Mouse (Mus musculus): ENCODE results near the gene Gm6793. TPM values are rescaled to one million over a fixed set of nuclear protein-coding genes. Genes with fewer than 3 reads are reported as not detected.

Gene Gm6793
- polyA plus RNA-seq, 2 experiments: 0.17 TPM; not detected in 1

DNA sequence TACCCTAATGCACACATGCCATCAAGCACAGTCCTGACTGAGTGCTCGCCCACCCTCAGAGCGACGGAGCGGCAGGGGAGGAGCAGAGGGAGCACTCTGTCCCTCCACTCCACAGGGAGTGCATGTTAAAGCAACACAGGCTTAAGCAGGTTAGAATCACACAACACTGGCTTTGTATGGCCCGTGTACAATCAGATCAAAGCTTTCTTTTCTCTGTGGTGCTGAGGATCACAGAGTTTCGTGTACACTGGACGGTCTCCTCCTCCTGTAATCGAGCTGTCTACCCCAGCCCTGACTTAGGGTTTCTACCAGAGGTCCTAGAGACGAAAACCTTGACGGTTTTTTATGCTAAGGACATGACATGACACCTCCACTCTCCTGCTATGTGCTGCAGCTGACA, 46.3 kb downstream of the Gm6793 start:
- TF ChIP-seq EP300 (IDR thresholded peaks at IDR 0.05; ENCODE audit: low read depth) (no peak), CTCF (IDR thresholded peaks at IDR 0.05; ENCODE audit: low read depth) (no peak)
- DNase-seq (ENCODE audit: low read depth in 3 of 3, low spot score in 3 of 3) (no peak), ATAC-seq (ENCODE audit: insufficient read depth) (no peak)
- no peak overlapping the region for H3K4me3 ChIP-seq (ENCODE audit: insufficient read depth in 1 of 2, low read depth in 2 of 2, low read length in 2 of 2)
- peaks cover 0 to 4% of the 10 kb centered on the region in 2 experiments; a peak in 2 of 4 replicates for H3K4me1 ChIP-seq (replicated peaks; ENCODE audit: control insufficient read depth in 2 of 2, insufficient read depth in 2 of 2, low read length in 1 of 2)
- no peak overlapping the region for H3K4me2 ChIP-seq (ENCODE audit: low read depth)
- no peak overlapping the region for H3K27ac ChIP-seq
- 86% methylated on average over 10 of the region's 10 CpGs for WGBS (ENCODE audit: insufficient replicate concordance)
- H3K9ac ChIP-seq (replicated peaks): no peak overlapping the region
- no peaks in the 10 kb centered on the region for H3K9me3 ChIP-seq (ENCODE audit: control insufficient read depth, low read length)
- peaks cover 2% of the 10 kb centered on the region; the same call in 1 of the 2 replicates for H3K36me3 ChIP-seq (replicated peaks; ENCODE audit: control insufficient read depth, insufficient read depth, low read depth)
- H3K27me3 ChIP-seq (ENCODE audit: control insufficient read depth, insufficient read depth, low read length): no peaks in the 10 kb centered on the region

DNA sequence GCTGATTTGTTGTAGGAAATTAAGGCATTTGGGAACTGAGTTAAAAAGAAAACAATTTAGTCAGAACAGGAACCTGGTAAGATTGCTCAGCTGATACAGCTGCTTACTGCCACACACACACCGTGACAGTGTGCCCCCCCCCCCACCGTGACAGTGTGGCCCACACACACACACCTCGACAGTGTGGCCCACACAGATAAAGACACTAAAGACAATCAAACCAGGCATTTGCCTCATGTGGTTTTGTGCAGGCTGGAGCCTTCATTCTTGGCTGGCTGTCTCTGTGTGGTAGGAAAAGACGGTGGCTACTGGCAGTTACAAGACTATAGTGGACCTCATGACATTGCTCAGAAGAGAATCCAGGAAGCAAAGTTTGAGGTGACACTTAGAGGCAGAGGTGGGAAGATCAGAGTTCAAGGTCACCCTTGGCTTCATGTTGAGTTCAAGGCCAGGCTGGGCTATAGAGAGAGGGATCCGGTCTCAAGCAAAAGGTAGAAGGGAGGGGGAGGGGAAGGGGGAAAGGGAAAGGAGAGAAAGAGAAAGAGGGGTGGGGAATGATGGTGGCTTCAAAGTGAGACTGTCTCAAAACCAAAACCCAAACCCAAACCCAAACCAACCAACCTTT, 47.5 kb downstream of the Gm6793 start:
- ATAC-seq (ENCODE audit: insufficient read depth): peak; percentile 73
- Histone ChIP-seq H3K9ac (replicated peaks) (no peak overlapping the region), H3K36me3 (replicated peaks; ENCODE audit: control insufficient read depth, insufficient read depth, low read depth) (no peaks in the 10 kb centered on the region), H3K27ac (no peak overlapping the region), H3K9me3 (ENCODE audit: control insufficient read depth, low read length) (no peaks in the 10 kb centered on the region), H3K4me2 (ENCODE audit: low read depth) (no peak overlapping the region), H3K4me1 (replicated peaks; ENCODE audit: control insufficient read depth in 2 of 2, insufficient read depth in 2 of 2, low read length in 1 of 2) (peaks cover 0 to 4% of the 10 kb centered on the region in 2 experiments; a peak in 2 of 4 replicates), H3K4me3 (ENCODE audit: insufficient read depth in 1 of 2, low read depth in 2 of 2, low read length in 2 of 2) (no peak overlapping the region), H3K27me3 (ENCODE audit: control insufficient read depth, insufficient read depth, low read length) (no peaks in the 10 kb centered on the region)
- no peak for DNase-seq (ENCODE audit: low read depth in 3 of 3, low spot score in 3 of 3)
- 21% methylated on average over 5 of the region's 5 CpGs for WGBS (ENCODE audit: insufficient replicate concordance)
- TF ChIP-seq EP300 (IDR thresholded peaks at IDR 0.05; ENCODE audit: low read depth): peak; percentile 30; the same call in 1 of the 2 replicates
- no peak for TF ChIP-seq CTCF (IDR thresholded peaks at IDR 0.05; ENCODE audit: low read depth)

GRCm38 (mm10) chr8:111964849-111965561, 49.8 kb downstream of the Gm6793 start:
- Histone ChIP-seq H3K9me3 (ENCODE audit: control insufficient read depth, low read length) (no peaks in the 10 kb centered on the region), H3K4me1 (replicated peaks; ENCODE audit: control insufficient read depth in 2 of 2, insufficient read depth in 2 of 2, low read length in 1 of 2) (peaks cover 0 to 4% of the 10 kb centered on the region in 2 experiments; a peak in 2 of 4 replicates), H3K4me3 (ENCODE audit: insufficient read depth in 1 of 2, low read depth in 2 of 2, low read length in 2 of 2) (no peak overlapping the region), H3K9ac (replicated peaks) (no peak overlapping the region), H3K27ac (no peak overlapping the region), H3K4me2 (ENCODE audit: low read depth) (no peak overlapping the region), H3K27me3 (ENCODE audit: control insufficient read depth, insufficient read depth, low read length) (no peaks in the 10 kb centered on the region), H3K36me3 (replicated peaks; ENCODE audit: control insufficient read depth, insufficient read depth, low read depth) (no peaks in the 10 kb centered on the region)
- TF ChIP-seq CTCF (IDR thresholded peaks at IDR 0.05; ENCODE audit: low read depth): no peak
- no peak for TF ChIP-seq EP300 (IDR thresholded peaks at IDR 0.05; ENCODE audit: low read depth)
- ATAC-seq (ENCODE audit: insufficient read depth): no peak
- DNase-seq (ENCODE audit: low read depth in 3 of 3, low spot score in 3 of 3): no peak
- WGBS (ENCODE audit: insufficient replicate concordance): 66% methylated on average over 7 of the region's 7 CpGs

DNA sequence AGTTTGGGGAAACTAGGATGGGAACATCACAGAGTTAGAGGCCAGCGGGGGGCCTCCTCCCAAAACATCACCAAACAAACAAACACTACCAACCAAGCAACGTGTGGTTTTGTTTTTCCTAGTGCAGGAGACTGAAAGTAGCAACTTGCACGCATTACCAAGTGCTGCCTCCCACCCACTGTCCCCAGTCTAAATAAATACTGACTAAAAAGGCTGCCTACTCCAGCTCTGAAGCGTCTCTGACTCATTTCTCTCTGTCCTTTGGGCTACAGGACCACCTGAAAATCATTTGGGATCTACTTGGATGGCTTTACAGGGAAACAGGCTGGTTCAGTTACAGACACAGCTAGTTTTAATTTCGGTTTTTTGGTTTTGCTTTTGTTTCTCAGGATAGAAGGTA, 50.5 kb downstream of the Gm6793 start:
- Histone ChIP-seq H3K36me3 (replicated peaks; ENCODE audit: control insufficient read depth, insufficient read depth, low read depth) (no peaks in the 10 kb centered on the region), H3K27me3 (ENCODE audit: control insufficient read depth, insufficient read depth, low read length) (no peaks in the 10 kb centered on the region), H3K4me3 (ENCODE audit: insufficient read depth in 1 of 2, low read depth in 2 of 2, low read length in 2 of 2) (no peak overlapping the region), H3K9ac (replicated peaks) (no peak overlapping the region), H3K9me3 (ENCODE audit: control insufficient read depth, low read length) (no peaks in the 10 kb centered on the region), H3K4me2 (ENCODE audit: low read depth) (no peak overlapping the region), H3K27ac (no peak overlapping the region), H3K4me1 (replicated peaks; ENCODE audit: control insufficient read depth in 2 of 2, insufficient read depth in 2 of 2, low read length in 1 of 2) (peaks cover 0 to 4% of the 10 kb centered on the region in 2 experiments; a peak in 2 of 4 replicates)
- 56% methylated on average over 5 of the region's 5 CpGs for WGBS (ENCODE audit: insufficient replicate concordance)
- TF ChIP-seq CTCF (IDR thresholded peaks at IDR 0.05; ENCODE audit: low read depth) (no peak), EP300 (IDR thresholded peaks at IDR 0.05; ENCODE audit: low read depth) (no peak)
- ATAC-seq (ENCODE audit: insufficient read depth): no peak
- no peak for DNase-seq (ENCODE audit: low read depth in 3 of 3, low spot score in 3 of 3)

DNA sequence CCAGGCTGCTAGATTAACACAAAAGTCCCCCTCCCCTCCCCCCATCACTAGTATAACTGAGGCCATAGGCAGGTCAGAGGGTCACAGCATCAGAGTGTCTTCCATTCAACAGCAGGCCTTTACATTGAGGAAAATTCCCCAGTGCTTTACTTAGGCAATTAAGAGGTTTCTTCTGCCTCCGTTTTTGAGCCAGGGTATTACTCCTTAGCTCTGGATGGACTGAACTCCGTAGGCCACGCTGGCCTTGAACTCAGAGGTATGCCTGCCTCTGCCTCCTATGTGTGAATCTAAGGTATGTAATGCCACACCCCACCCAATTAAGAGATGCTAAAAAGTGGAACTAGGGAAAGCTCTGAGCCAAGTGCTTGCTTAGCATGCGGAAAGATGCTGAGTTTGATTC, 51.3 kb downstream of the Gm6793 start:
- no peak for DNase-seq (ENCODE audit: low read depth in 3 of 3, low spot score in 3 of 3)
- H3K4me1 ChIP-seq (replicated peaks; ENCODE audit: control insufficient read depth in 2 of 2, insufficient read depth in 2 of 2, low read length in 1 of 2): peaks cover 0 to 4% of the 10 kb centered on the region in 2 experiments; a peak in 2 of 4 replicates
- TF ChIP-seq EP300 (IDR thresholded peaks at IDR 0.05; ENCODE audit: low read depth) (no peak), CTCF (IDR thresholded peaks at IDR 0.05; ENCODE audit: low read depth) (no peak)
- ATAC-seq (ENCODE audit: insufficient read depth): no peak
- no peak overlapping the region for H3K27ac ChIP-seq
- H3K27me3 ChIP-seq (ENCODE audit: control insufficient read depth, insufficient read depth, low read length): no peaks in the 10 kb centered on the region
- WGBS (ENCODE audit: insufficient replicate concordance): 79% methylated on average over 4 of the region's 4 CpGs
- H3K9me3 ChIP-seq (ENCODE audit: control insufficient read depth, low read length): no peaks in the 10 kb centered on the region
- H3K4me2 ChIP-seq (ENCODE audit: low read depth): no peak overlapping the region
- no peaks in the 10 kb centered on the region for H3K36me3 ChIP-seq (replicated peaks; ENCODE audit: control insufficient read depth, insufficient read depth, low read depth)
- no peak overlapping the region for H3K9ac ChIP-seq (replicated peaks)
- H3K4me3 ChIP-seq (ENCODE audit: insufficient read depth in 1 of 2, low read depth in 2 of 2, low read length in 2 of 2): no peak overlapping the region

Other genes with a start within 250 kb of the Gm6793 start
- gene Cfdp1, start 160.7 kb downstream of the Gm6793 start, polyA plus RNA-seq (2012; rRNA removed): 13.2 and 46.8 TPM in 2 replicates
- gene Cfdp1, start 160.7 kb downstream of the Gm6793 start, polyA plus RNA-seq (2014; fragmentation: Nextera tagmentation; extraction: Ambion mirVana): 82.8 and 93.3 TPM in 2 replicates
- gene Tmem170, start 138.3 kb downstream of the Gm6793 start, polyA plus RNA-seq (2012; rRNA removed): 1.9 and 2.3 TPM in 2 replicates
- 1.8 and 2.1 TPM in 2 replicates for gene Tmem170, start 138.3 kb downstream of the Gm6793 start, polyA plus RNA-seq (2014; fragmentation: Nextera tagmentation; extraction: Ambion mirVana)
- 0.02 and 0.03 TPM in 2 replicates for gene Chst5, start 104.6 kb downstream of the Gm6793 start, polyA plus RNA-seq (2012; rRNA removed)
- gene Chst5, start 104.6 kb downstream of the Gm6793 start, polyA plus RNA-seq (2014; fragmentation: Nextera tagmentation; extraction: Ambion mirVana): not detected in 2 replicates
- gene Tmem231, start 81.2 kb downstream of the Gm6793 start, polyA plus RNA-seq (2012; rRNA removed): 1.4 and 1.7 TPM in 2 replicates
- 2.0 and 2.4 TPM in 2 replicates for gene Tmem231, start 81.2 kb downstream of the Gm6793 start, polyA plus RNA-seq (2014; fragmentation: Nextera tagmentation; extraction: Ambion mirVana)
- 26.5 and 50.5 TPM in 2 replicates for gene Gabarapl2, start 74.3 kb downstream of the Gm6793 start, polyA plus RNA-seq (2012; rRNA removed)
- gene Gabarapl2, start 74.3 kb downstream of the Gm6793 start, polyA plus RNA-seq (2014; fragmentation: Nextera tagmentation; extraction: Ambion mirVana): 184 and 188 TPM in 2 replicates
- gene Adat1, start 22.7 kb downstream of the Gm6793 start, polyA plus RNA-seq (2012; rRNA removed): 2.8 and 3.4 TPM in 2 replicates
- gene Adat1, start 22.7 kb downstream of the Gm6793 start, polyA plus RNA-seq (2014; fragmentation: Nextera tagmentation; extraction: Ambion mirVana): 2.4 and 2.5 TPM in 2 replicates
- 39.4 and 58.9 TPM in 2 replicates for gene Kars, start 3.7 kb downstream of the Gm6793 start, polyA plus RNA-seq (2012; rRNA removed)
- 93.6 and 105 TPM in 2 replicates for gene Kars, start 3.7 kb downstream of the Gm6793 start, polyA plus RNA-seq (2014; fragmentation: Nextera tagmentation; extraction: Ambion mirVana)
- 2.9 and 3.9 TPM in 2 replicates for gene Terf2ip, start 3.6 kb downstream of the Gm6793 start, polyA plus RNA-seq (2012; rRNA removed)
- gene Terf2ip, start 3.6 kb downstream of the Gm6793 start, polyA plus RNA-seq (2014; fragmentation: Nextera tagmentation; extraction: Ambion mirVana): 3.2 and 3.5 TPM in 2 replicates